Mouse (Mus musculus) heart, adult 18-20 months (tissue): ENCODE data around the gene Spag9. TPM values are rescaled to one million over a fixed set of nuclear protein-coding genes. Genes with fewer than 3 reads are reported as not detected.

Experiments
- DNase-seq, 2 experiments: peaks; one replicate each; pipeline ENCODE4 v3.0.0; 2021 to 2022; ENCODE audit warnings: mixed read lengths in 1 of 2
- long read RNA-seq, 2 experiments: library from polyadenylated mRNA; stranded (forward); transcript quantifications; one replicate each; pipeline ENCODE4 v2.0.0; 2021
- total RNA-seq, 2 experiments: library from RNA; stranded (reverse); gene quantifications; 2 replicates each; pipeline ENCODE4 v1.2.3; 2021

The Spag9 gene
- total RNA-seq, result 100 to 1,000 TPM; 137 to 139 TPM
- long read RNA-seq, experiment 1, full-length matches to known transcripts, result 3 of 19 reads
- long read RNA-seq, experiment 1, partial matches to known transcripts, result 2 of 19 reads
- long read RNA-seq, experiment 1, other reads (novel, unspliced or antisense), result 14 of 19 reads
- long read RNA-seq, experiment 2, partial matches to known transcripts, result 1 of 9 reads
- long read RNA-seq, experiment 2, other reads (novel, unspliced or antisense), result 8 of 9 reads

GRCm38 (mm10) chr11:93995720-93996305 lies at the start of gene Spag9:
TSS of gene Spag9 (plus strand) at chr11:93996091.
- peak; percentile 93 to 97 for DNase-seq

- DNase-seq, result no peak
These were observed 46.9 kb upstream of the Spag9 start for GRCm38 (mm10) chr11:93948887-93949567.

DNA sequence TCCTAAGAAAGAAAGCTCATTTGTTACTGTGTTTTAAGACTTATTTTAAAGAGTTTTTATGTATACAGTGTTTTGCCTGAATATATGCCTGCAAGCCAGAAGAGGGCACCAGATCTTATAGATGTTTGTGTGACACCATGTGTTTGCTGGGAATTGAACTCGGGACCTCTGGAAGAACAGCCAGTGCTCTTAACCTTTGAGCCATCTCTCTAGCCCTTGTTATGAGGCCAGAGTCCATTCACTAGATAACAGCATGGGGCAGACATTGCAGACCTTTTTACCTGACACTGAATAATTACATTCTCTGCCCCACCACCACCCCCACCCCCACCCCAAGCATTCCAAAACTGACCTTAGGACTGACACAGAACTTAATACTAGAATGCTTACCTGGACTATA lies 45.8 kb upstream of the Spag9 start:
- DNase-seq, result no peak

GRCm38 (mm10) chr11:93952376-93952775 lies 43.5 kb upstream of the Spag9 start:
- no peak for DNase-seq

GRCm38 (mm10) chr11:93954738-93955255 lies 41.1 kb upstream of the Spag9 start:
- DNase-seq, result no peak

DNA sequence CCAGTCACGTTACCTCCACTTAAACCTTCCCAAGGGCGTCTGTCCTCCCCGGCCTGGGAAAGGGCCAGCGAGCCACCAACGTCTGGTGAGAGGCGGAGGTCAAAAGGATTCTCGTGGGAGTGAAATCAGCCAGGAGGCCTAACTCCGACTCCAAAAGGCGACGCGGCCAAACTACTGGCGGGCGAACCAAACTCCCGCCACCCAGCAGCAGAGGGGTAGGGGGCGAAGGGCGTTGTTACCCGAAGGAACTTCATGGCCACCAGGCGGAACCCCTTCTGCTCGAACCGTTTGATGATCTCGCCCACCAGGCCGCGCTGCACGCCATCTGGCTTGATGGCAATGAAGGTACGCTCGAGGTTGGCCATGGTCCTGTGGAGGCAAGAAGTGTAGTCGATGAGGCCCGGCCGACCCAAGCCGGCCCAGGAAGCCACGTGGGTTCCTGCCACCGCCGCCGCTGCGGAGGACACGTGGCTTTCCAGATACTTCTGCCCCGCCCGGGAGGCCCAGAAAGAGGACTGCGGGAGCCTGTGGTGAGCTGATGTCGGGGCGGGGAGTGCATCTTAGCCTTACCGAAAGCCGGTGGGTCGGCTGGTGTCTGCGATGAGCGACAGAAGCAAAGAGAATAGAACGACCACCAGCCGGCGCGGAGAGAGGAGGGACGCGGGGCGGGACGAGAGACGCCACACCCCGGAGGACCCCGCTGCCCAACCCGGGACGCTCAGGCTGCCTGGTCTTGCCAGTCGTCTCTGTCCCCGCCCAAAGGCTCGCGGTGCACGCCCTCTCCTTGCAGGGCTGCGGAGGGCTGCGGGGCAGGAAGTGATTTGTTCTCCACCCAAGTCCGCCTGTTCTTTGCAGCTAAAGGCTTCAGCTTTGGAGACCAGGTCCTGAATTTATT lies 40.4 kb upstream of the Spag9 start:
- DNase-seq, result peak; percentile 94 to 98

GRCm38 (mm10) chr11:93956159-93956558 lies 39.7 kb upstream of the Spag9 start, which contains the start of gene Nme2:
TSS of gene Nme2 (minus strand) at chr11:93956259.
- no peak for DNase-seq

DNA sequence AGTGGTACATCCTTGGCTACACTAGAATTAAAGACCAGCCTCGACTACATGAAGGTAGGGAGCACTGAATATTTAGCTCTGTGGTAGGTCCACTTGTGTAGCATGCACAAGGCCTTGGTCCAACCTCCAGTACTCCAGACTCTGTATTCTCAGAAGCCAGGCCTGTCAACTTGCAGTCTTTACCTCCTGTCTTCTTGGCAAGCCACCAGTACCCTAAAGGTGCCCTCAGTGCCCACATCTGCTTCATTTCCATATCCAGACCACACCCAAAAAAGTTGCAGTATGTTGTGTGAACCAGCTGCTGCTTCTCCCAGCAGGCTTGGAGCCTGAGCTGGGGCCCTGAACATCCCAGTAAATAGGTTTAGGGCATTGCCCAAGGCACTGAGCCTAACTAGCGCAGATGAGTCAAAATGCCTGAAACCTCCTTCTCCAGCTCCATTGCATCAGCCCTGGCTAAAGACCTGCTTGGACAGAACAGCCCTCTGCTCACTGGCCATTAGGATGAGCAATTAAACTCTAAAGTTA lies 38.8 kb upstream of the Spag9 start:
- no peak for DNase-seq

DNA sequence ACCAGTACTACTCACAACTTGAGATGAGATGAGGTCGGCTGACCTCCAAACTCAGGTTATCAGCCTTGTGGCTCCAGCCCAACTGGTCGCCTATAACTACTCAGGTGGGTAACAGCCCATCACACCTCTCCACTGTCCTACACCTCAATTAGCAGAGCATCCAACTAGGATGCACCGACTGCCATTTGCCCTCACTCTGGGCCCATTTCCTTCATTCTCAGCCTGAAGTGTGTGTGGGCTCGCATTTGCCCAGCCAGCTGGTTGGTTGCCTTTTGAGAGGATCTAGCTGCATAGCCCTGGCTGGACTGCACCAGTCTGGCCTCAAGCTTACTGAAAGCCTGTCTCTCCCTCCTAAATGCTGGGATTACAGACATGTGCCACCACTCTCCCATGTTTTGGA lies 38.1 kb upstream of the Spag9 start:
- DNase-seq, result no peak

- no peak for DNase-seq
These were observed 34.4 kb upstream of the Spag9 start for GRCm38 (mm10) chr11:93961482-93961881.

- DNase-seq, result no peak
These were observed 32.9 kb upstream of the Spag9 start for GRCm38 (mm10) chr11:93963013-93963412.

GRCm38 (mm10) chr11:93965391-93965790 lies 30.5 kb upstream of the Spag9 start:
- no peak for DNase-seq

GRCm38 (mm10) chr11:93967381-93967780 lies 28.5 kb upstream of the Spag9 start:
- no peak for DNase-seq

DNA sequence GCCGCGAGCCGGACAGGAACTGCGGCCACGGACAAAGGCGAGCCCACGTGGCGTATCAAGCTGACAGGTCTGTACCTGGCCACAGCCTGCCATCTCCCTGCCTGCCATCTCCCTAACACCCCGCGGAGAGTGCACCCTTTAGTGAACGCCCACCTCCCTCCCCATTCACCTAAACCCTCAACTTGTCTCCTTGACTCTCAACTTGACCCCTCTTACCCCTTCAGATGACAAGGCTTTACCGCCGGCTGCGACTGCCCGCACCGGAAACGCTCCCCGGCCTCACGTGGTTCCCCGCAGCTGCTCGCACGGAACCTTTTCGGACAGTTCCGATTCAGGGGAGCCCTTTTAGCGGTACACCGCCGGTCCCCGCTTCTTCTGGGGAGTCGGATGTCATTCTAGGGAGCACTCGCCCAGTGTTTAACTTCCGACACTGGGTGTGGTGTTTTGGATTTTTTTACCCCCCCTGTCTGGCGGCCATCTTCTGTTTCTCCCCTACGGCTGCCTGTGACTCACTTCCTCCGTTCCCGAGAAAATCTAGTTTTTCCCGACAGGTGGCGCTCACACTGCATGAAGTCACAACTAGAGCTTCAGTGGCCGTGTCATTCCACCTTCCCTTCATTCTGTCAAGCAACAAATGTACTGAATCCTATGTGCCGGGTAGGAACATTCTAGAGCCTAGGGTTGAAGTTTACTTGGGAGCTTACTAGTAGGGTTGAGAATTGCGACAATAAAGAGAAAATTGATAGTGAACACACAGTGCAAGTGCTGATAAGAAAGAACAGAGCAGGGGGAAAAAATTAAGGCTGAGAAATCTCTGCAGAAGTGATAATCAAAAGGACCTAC lies 27.7 kb upstream of the Spag9 start, which contains the start of the genes Gm20390 and Nme1:
Gene Gm20390, minus strand, starts transcription at position 289 of the 843 bp plus-strand sequence.
Gene Nme1, minus strand, starts transcription at position 517 of the 843 bp plus-strand sequence.
- DNase-seq, result peak; percentile 97 to 99

DNA sequence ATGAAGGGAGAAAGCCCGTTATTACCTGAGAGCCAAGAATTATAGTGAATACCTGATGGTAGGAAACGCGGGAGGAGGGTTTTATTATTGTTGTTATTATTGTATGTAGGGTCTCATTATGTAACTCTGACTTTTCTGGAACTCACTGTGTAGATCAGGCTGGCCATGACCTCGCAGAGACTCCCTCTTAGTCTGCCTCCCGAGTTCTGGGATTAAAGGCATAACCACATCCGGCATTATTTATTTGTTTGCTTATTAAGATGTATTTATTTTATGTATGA lies 27.1 kb upstream of the Spag9 start:
- no peak for DNase-seq

GRCm38 (mm10) chr11:93969171-93969570 lies 26.7 kb upstream of the Spag9 start:
- no peak for DNase-seq

DNA sequence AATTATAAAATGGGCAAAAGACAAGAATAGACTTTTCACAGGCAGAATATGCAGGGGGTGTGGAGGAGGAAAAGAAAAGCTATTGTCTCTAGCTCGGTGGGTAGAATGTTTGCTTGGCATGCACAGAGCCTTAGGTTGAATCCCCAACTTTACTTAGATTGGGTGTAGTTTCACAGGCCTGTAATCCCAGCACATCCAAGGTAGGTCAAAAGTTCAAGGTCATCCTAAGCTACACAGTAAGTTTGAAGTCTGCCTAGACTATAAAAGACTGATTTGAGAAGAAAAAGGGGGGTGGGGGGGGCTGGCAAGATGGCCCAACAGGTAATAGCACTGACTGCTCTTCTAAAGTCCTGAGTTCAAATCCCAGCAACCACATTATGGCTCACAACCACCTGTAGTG lies 26.1 kb upstream of the Spag9 start:
- no peak for DNase-seq

DNA sequence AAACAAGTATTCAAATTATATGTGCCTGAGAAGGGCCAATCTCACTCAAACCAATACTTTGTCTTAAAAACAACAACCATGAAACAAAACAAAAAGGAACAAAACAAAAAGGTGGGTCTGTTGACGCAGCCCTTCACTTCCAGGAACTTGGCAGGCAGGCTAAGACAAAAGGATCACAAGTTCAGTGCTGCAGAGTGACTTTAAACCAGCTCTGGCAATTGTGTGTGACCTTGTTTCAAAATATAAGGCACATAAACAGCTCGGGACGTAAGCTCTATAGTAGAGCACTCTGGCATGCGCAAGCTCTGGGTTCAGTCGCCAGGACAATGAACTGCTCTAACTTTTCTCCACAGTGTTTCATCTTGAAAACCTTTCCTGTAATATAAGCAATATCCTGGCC lies 22.9 kb upstream of the Spag9 start:
- DNase-seq, result no peak

GRCm38 (mm10) chr11:93979502-93980049 lies 16.3 kb upstream of the Spag9 start:
- DNase-seq, result no peak

- DNase-seq, result no peak
These were observed 11.3 kb upstream of the Spag9 start for GRCm38 (mm10) chr11:93984619-93985018.

GRCm38 (mm10) chr11:93985265-93985664 lies 10.6 kb upstream of the Spag9 start:
- no peak for DNase-seq
